Mouse (Mus musculus) cerebellum, adult 2 months (tissue): ENCODE measurements around the gene Scarb2.
A peak's percentile ranks its signal among the peaks of the same experiment; 100 is the strongest.

Source experiments
- CTCF ChIP-seq: fragments of 200-500 bp; IDR thresholded peaks from 2 replicates; pipeline ENCODE4 v1.5.1; 2011; ENCODE audit warnings: low read depth, mild to moderate bottlenecking, control low read depth, low read length, moderate library complexity, borderline replicate concordance; ENCODE audit not compliant: insufficient read depth
- POLR2A ChIP-seq: fragments of 200-500 bp; IDR thresholded peaks from 2 replicates; pipeline ENCODE4 v1.6.1; 2011; ENCODE audit warnings: low read length, control low read depth, borderline replicate concordance; ENCODE audit not compliant: insufficient read depth

DNA sequence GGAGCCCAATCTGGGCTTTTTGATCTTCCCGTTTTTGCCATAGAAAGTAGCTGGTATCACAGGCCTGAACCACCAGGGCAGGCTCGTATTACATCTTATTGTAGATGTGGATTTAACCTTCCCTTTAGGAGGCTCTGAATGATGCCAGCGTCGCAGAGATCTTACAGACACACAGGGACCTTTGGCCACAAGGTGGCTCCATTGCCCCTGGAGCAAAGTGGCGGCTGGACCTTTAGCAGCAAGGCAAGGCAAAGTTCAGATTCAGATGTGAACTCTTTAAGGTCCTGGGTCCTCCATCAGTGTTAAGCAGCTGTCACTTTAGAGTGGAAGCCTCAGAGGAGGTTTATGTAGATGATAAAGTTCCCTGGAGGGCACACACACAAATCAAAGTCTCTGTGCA, 45.3 kb downstream of the Scarb2 start:
- TF ChIP-seq CTCF, result peak; percentile 84
- no peak for TF ChIP-seq POLR2A
